Mouse (Mus musculus) right cerebral cortex, postnatal 14 days (tissue): ENCODE measurements around the gene AC124108.1.

Source experiments
- DNase-seq: peaks from one replicate; pipeline ENCODE4 v3.0.0; 2022

Gene AC124108.1

DNA sequence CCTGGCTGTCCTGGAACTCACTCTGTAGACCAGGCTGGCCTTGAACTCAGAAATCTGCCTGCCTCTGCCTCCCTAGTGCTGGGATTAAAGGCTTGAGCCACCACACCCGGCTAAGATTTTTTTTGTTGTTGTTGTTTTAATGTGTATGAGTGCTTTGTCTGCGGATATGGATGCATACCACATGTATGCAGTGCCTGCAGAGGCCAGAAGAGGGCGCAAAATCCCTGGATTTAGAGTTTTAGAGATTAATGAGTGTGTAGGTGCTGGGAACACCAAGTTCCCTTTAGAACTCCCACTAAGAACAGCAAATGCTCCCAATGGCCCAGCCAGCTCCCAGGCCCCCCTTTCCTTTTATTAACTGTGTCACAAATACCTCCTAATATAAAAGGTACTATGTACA, 25.4 kb upstream of the AC124108.1 start:
- DNase-seq = no peak

GRCm38 (mm10) chr1:132168115-132168767, 23.0 kb upstream of the AC124108.1 start:
- peak; percentile 17 for DNase-seq

GRCm38 (mm10) chr1:132170698-132171097, 20.6 kb upstream of the AC124108.1 start:
- DNase-seq = no peak

- DNase-seq = no peak
Measured at GRCm38 (mm10) chr1:132171619-132172018, 19.6 kb upstream of the AC124108.1 start.

DNA sequence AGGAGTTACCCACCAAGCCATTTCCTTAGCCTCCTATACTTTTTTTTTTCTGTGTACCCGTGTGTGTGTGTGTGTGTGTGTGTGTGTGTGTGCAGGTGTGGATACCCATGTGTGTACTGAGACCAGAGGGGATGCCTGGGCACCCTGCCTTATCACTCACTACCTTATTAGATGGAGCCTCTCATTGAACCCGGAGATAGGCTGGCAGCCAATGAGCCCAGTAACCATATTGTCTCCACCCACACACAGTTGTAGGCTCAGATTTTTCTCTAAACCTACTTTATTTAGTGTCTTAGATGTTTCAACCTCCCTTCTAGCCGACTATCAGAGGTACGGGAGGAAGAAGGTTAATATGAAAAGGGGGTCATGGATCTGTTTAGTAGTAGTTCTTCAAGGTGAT, 5.0 kb upstream of the AC124108.1 start:
- DNase-seq = no peak

DNA sequence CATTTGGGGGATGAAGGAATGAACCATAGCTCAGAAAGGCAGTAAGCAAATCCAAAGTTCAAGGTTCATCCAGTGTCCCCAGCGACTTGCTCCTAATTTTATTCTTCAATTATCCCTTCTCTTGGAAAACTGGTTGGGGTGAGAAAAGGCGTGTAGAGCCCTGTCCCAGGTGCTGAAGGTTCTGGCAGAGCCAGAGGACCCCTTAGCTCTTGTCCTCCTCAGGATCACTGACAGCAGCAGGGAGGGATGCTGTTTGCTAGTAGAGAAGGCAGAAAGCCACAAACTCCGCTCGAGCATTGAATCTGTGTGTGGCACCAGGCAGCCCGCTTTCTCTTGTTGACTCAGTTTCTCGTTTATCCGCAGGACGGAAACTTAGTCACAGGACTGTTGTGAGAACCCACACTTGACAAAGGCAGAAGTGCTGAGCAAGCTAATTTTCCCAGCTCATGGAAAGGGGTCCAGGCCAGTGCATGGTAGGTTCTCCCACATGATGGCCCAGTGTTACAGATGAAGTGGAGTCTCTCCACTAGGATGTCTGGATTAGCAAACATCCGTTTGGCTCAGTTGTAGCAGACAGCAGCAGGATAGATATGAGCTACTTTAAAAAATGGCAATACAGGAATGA, 2.7 kb upstream of the AC124108.1 start:
- no peak for DNase-seq

GRCm38 (mm10) chr1:132189231-132189630, 2.0 kb upstream of the AC124108.1 start:
- no peak for DNase-seq

DNA sequence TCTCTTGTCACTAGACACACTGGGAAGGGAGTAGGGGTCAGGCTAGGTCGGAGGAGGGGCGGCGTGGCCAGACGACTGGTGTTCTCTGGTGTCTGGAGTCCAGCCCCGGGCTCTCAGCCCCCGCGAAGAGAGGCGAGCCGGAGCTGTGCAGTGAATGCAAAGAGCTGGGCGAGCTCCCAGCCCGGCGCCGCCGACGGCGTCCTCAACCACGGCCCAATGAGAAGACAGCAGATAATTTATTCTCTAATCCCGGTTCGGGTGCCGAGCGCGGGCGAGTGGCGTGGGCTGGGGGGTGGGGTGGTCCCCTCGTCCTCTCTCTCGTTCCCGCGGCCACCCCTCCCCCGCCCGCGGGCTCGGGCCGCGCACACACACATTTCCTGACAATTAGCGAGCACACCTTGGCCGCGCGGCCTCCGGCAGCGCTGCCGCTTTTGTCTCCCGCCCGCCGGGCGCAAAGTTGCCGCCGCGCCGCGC, 1.2 kb upstream of the AC124108.1 start:
- peak; percentile 64 for DNase-seq

- no peak for DNase-seq
Measured at GRCm38 (mm10) chr1:132190621-132191092, 600 bp upstream of the AC124108.1 start.

DNA sequence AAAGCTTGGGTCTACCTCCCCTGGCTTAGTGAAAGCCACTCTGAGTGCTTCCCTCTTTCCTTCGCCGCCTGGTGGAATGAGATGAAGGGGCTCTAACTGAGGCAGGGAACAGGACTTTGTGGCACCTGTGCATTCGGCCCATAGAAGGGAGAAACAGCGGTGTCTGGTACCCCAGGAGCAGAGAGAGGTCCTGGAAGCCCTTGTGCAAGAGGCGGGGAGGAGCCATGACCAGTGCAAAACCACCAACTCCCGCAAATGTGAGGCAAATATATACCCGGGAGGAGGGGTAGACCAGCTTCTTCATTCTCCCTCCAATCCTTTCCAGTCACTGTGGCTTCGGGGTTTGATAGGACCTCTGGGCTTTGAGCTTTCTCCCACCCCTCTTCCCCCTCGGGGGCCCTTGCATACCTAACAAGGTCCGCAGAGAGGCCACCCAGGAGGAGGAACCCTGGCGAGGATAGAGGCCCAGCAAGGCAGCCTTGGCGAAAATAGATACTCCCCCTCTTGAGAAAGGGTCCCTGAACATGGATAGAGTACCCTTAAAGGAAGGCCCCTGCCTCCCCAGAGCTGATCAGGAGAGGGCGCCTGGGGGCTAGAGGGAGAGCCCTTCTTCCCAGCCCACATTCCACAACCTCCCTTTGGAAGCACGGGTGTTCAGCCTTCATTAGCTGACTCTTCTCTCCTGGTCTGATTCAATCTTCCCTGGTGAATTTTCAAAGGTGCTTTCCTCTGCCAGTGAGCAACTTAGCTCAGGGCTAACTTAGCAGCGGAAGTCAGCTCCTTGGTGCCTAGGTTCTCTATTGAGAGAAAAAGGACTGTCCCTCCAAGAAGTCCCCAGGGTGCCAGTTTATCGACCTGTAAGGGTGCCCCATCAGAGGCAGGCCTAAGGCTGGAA, 776 bp downstream of the AC124108.1 start:
- DNase-seq = no peak

GRCm38 (mm10) chr1:132193806-132194205, 2.5 kb downstream of the AC124108.1 start:
- no peak for DNase-seq

DNA sequence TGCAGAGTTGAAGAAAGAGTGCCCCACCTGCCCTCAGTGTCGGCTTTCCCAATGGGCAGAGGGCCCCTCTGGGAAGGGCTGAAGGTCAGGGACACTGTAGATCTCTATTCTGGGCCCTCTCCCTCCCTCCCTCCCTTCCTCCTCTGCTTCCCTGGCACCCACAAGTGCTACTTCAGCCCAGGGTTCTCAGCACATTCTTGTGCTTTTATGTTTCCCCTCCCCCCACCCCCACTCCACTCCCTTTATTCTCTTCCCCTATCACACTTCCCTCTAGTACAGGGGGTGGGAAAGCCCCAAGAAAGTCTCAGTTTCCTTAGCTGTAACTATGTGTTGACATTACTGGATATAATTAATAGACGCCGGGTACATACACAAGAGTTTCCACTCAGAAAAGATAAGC, 3.4 kb downstream of the AC124108.1 start:
- DNase-seq = no peak

DNA sequence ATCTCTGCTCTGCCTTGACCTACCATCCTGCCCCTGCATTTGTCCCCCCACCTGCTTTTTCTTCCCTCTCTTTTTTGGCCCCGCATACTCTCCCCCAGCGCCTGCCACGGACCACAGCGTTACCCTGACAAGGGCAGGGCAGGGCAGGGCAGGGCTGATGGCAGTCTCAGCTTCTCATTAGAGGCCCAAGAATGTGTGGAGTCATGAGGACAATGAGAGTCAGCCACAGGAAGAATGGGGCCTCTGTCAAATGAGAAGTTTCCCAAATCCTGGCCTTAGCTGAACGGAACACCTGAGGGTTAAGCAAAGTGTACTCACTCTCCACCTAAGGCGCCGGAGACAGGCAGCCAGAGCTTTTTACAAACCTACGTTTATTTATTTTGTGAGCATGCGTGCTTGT, 3.8 kb downstream of the AC124108.1 start:
- no peak for DNase-seq

GRCm38 (mm10) chr1:132195681-132196080, 4.4 kb downstream of the AC124108.1 start:
- DNase-seq = no peak

GRCm38 (mm10) chr1:132196337-132196736, 5.1 kb downstream of the AC124108.1 start:
- DNase-seq = no peak

- DNase-seq = no peak
Measured at GRCm38 (mm10) chr1:132197666-132198065, 6.4 kb downstream of the AC124108.1 start.

DNA sequence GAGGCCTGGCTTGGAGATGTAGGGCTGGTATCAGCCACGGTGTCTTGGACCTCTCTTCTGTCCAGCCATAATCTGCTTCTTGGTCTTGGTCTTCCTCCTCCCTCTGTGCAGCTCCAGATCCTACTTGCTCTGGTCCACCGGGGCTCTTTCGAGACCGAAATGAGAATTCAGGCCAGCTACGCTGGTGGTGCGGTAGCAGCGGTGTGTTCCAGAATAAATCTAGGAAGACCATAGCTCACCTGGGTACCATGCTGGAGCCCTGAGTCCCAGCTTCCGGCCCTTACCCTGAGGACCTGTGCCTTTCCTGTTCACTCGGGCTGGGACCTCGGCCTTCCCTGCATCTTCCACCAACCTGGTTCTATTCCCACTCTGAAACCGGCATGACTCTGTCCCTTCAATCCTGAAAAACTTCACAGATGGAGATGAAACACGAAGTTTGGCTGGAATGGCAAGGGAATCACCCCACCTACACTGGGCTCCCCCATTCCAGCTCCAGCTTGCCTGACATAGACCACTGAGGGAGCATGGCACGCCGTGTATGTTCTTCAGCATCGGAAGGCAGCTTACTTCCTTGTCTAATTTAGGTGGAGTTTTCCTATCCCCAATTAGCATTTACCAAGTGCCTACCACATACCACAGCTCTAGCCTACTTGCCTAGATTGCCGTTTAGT, 7.3 kb downstream of the AC124108.1 start:
- no peak for DNase-seq

DNA sequence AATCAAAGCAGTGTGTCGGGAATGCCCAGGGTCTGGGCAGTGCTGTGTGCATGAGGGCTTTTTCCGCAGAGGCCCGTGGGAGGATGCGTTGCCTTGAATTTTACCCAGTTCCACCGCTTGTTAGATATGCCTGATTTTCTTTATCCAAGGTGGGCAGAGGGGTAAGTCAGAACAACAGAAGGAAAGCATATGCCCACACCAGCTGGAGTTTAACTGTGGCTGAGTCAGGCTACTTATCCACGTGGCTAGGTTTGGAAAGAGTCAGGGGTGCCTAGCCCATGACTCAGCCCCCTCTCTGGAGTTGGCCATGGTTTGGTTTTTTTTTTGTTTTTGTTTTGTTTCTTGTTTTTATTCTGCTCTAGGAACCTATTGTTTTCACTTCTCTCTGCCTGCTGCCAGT, 8.0 kb downstream of the AC124108.1 start:
- no peak for DNase-seq

DNA sequence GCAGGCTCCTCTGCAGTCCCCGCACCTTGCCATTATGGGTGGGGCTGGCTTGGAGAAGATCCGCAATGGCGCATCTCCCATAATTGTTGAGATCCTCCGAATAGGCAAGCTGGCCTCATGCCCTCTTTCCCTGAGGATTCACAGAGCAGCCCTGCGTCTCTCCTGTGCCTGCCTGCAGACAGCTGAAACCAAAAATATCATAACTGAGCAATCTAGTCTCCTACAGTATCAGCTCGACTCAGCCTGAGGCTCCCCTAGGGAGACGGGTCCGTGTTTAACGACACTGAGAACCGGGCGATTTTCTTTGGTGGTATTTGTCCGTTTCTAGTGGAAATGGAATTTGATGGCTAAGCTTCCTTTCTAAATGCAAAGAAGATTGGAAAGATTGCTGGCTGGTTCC, 8.7 kb downstream of the AC124108.1 start:
- peak; percentile 52 for DNase-seq

DNA sequence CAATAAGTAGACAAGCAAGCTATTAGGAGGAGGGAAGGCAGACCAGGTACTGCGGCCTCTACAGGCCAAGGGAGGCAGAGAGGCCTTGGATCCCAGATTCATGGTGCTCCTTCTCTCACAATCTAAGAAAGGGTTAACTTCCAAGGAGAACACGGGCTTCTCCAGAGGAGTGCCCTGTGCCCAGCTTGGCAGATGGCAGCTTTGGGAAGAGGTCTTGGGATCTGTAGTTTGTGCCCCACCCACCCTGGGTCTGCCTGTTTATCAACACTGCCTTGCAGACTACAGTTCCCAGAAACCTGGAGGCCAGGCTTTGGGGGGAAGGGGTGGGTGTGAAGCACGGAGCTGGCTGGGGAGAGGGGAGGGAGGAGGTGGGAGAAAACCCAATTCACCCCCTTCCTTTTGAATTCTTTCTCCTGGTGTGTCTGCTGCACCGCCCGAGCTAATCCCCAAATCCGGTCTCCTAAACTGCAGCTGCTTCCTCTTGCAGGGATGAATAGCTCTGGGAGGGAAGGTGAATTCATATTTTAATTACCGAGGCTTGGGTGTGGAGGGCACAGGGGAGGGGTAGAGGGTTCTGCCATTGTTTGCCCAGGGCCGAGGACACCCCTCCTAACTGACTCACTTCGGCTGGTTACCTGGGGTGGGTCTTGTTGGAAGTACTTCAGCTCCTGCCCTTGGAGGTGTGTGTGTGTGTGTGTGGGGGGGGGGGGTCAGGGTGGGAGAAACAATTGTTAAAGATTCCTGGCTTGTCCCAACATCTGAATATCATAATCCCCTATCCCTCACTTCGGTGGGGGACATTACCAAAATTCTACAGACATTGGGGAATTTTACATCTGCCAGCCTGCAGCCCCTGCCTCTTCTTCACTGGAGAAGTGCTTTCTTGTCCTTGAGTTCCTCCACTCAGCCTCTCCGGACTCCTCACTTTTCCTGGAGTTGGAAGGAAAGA, 9.6 kb downstream of the AC124108.1 start:
- DNase-seq = peak; percentile 77

DNA sequence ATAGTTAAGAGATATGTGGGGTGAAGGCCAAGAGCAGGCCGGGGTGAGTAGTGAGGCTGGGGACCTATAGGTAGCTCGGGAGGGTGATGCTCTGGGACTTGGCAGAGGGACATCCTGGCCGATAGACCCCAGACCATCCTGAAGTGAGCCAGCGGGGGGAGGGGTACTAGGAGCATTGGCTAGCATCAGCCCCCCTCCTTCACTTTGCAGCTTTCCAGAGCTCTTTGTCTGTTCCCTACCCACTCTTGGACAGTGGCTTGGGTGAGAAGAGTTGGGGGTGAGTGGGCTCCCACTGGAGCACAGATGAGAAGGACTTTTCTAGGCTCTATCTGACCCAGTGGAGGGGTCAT, 10.2 kb downstream of the AC124108.1 start:
- no peak for DNase-seq

DNA sequence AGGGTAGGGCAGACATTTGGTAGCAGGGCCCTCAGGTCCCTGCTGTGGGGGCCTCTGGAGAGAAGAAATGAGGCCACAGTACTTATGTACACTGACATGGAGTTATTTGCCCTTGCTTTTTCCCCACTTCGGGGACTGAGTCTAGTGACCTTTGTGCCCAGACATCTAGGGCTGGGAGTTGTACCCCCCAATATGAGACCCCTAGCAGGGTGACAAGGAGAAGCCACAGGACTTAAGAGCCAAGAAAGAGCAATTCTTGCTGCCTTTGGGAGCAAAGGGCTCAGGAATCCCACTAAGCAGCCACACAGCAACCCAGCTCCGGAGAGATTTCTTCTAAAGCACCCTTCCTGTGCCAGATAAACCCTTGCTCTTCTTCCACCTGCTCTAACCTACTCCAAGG, 10.7 kb downstream of the AC124108.1 start:
- DNase-seq = no peak
